Mouse (Mus musculus) limb, embryonic 15.5 days (tissue): ENCODE results near the gene Gm44790. TPM values are rescaled to one million over a fixed set of nuclear protein-coding genes. Genes with fewer than 3 reads are reported as not detected.
A peak's percentile ranks its signal among the peaks of the same experiment; 100 is the strongest.

Source experiments
- ATAC-seq: fragments of 200-750 bp; cut with Nextera tagmentation; 2 replicates; pipeline ENCODE4 v1.8.0; 2017; ENCODE audit warnings: low read depth, moderate TSS enrichment; ENCODE audit not compliant: insufficient number of reproducible peaks, low FRiP score, low TSS enrichment
- H3K27ac ChIP-seq: fragments of 300-500 bp; sonication (generic); 2 replicates; pipeline ENCODE4 v1.5.1; 2015; ENCODE audit warnings: moderate library complexity, mild to moderate bottlenecking, inconsistent platforms
- H3K27me3 ChIP-seq: fragments of 300-500 bp; sonication (generic); 2 replicates; pipeline ENCODE4 v1.6.1; 2015; ENCODE audit warnings: inconsistent platforms
- H3K36me3 ChIP-seq: fragments of 300-500 bp; sonication (generic); 2 replicates; pipeline ENCODE4 v1.6.1; 2015; ENCODE audit warnings: inconsistent platforms
- H3K4me1 ChIP-seq: fragments of 300-500 bp; sonication (generic); 2 replicates; pipeline ENCODE4 v1.6.1; 2015; ENCODE audit warnings: inconsistent platforms
- H3K4me2 ChIP-seq: fragments of 300-500 bp; sonication (generic); 2 replicates; pipeline ENCODE4 v1.6.1; 2015; ENCODE audit warnings: mild to moderate bottlenecking, inconsistent platforms
- H3K4me3 ChIP-seq: fragments of 300-500 bp; sonication (generic); 2 replicates; pipeline ENCODE4 v1.5.1; 2015; ENCODE audit warnings: mild to moderate bottlenecking, inconsistent platforms
- H3K9ac ChIP-seq: fragments of 300-500 bp; sonication (generic); 2 replicates; pipeline ENCODE4 v1.6.1; 2015; ENCODE audit warnings: inconsistent platforms
- H3K9me3 ChIP-seq: fragments of 300-500 bp; sonication (generic); 2 replicates; pipeline ENCODE4 v1.6.1; 2016; ENCODE audit warnings: inconsistent platforms
- WGBS: fragments of 180-500 bp; shearing (Covaris S2); methylation state at CpG from one replicate; pipeline ENCODE4 v1.1.7; 2015; 5-methylcytosine and 5-hydroxymethylcytosine counted together
- polyA plus RNA-seq: library from polyadenylated mRNA; unstranded; fragments of >200 nt; fragmentation: Nextera tagmentation; extraction: Ambion mirVana; gene quantifications from 2 replicates; pipeline ENCODE4 v1.2.1, GENCODE M21; 2015

Gm44790 gene
- polyA plus RNA-seq, 1 experiment from 2014 or later = 0.42 TPM

DNA sequence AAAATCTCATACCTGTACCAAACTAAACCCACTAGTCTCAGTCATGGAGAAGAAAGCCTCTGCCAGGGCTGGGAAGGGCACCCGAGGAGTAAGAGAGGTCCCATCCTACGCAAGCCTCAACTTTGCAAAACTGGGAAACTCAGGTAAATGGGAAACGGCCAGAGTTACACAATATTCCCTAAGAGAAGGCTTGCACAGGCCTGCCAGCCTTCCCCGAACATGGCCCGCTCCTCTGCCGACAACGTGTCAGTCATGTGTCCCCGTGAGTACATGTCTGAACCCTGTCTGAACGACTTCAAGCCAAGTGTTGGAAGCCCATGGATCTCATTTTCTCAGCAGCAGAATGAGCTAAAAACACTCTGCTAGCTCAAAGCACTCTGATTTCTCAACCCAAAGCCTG lies 31.4 kb upstream of the Gm44790 start:
- 70% methylated on average over 9 of the region's 9 CpGs for WGBS
- H3K36me3 ChIP-seq = peaks cover 25% of the 10 kb centered on the region
- 0 out of 2 replicates have a peak overlapping the region, but pooled peaks have one; percentile 96 for H3K4me3 ChIP-seq
- no peak for ATAC-seq
- H3K27me3 ChIP-seq = no peaks in the 10 kb centered on the region
- H3K27ac ChIP-seq = peak overlapping the region; percentile 43; the same call in 1 of the 2 replicates
- peak overlapping the region; percentile 70 for H3K4me2 ChIP-seq
- peaks cover 18% of the 10 kb centered on the region for H3K4me1 ChIP-seq
- no peaks in the 10 kb centered on the region for H3K9me3 ChIP-seq
- no peak overlapping the region for H3K9ac ChIP-seq

DNA sequence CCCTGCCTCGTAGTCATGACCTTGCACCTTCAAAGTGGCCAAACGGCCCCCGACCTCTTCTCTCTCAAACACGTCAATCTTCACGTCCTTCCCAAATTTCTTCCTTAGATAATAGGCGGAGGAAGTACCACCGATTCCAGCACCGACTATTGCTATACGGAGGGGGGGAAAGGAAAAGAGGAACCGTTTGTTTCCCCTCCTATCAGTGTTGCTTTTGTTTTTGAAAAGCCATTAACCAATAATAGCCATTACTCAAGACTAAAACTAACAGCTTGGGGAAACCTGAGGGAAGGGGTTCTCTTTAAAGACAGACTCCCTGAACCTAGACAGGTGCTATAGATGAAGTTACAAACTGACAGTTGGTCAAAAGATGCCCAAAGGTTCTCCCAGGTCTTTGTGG lies 30.5 kb upstream of the Gm44790 start:
- Histone ChIP-seq H3K36me3 (peaks cover 16% of the 10 kb centered on the region), H3K27me3 (no peaks in the 10 kb centered on the region), H3K9ac (peak overlapping the region; percentile 87), H3K4me1 (peaks cover 18% of the 10 kb centered on the region), H3K4me3 (peak overlapping the region; percentile 96), H3K4me2 (peak overlapping the region; percentile 70), H3K9me3 (no peaks in the 10 kb centered on the region), H3K27ac (peak overlapping the region; percentile 93)
- no peak for ATAC-seq
- WGBS = 40% methylated on average over 10 of the region's 10 CpGs

DNA sequence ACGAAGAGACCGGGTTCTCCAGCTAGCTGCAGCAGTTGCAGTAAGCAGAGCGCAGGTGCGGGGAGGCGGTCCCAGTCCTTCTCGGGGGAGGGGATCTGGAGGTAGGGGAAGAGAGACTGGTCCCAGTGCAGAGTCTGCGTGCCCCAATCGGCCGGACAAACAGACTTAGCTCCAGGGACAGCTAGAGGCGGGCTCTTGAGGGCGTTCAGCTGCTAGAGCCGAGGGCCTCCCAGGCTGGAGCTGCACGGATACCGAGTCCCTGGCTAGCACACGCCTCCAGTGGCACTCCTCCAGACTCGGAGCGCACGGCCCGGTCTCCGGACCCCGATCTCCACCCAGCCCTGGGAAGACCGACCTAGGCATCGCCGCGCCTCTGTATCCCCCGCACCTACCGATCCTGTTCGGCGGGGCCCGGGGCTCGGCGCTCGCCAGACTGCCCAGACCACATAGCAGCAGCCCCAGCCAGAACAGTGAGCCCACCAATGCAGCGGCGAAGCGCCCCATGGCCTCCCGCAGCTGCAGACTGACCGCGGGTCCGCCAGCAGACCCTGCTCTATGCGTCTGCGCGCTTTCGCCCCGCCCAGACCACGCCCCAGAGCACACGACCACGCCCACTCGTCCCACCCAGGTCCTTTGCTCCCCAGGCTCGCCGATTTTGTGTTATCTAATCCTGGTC lies 29.7 kb upstream of the Gm44790 start, which contains the start of gene Pcyox1:
Gene Pcyox1 (minus strand): TSS at position 574 of the 676 bp plus-strand sequence.
- H3K27ac ChIP-seq = peak within 1 kb of the TSS; percentile 93
- WGBS = under 1% methylated on average over 51 of the region's 51 CpGs
- peaks cover 18% of the 10 kb centered on the region for H3K4me1 ChIP-seq
- peak within 1 kb of the TSS; percentile 96 for H3K4me3 ChIP-seq
- peak within 1 kb of the TSS; percentile 70 for H3K4me2 ChIP-seq
- peaks cover 8% of the 10 kb centered on the region for H3K36me3 ChIP-seq
- H3K9me3 ChIP-seq = no peaks in the 10 kb centered on the region
- no peaks in the 10 kb centered on the region for H3K27me3 ChIP-seq
- H3K9ac ChIP-seq = peak within 1 kb of the TSS; percentile 87
- peak; percentile 91 for ATAC-seq

DNA sequence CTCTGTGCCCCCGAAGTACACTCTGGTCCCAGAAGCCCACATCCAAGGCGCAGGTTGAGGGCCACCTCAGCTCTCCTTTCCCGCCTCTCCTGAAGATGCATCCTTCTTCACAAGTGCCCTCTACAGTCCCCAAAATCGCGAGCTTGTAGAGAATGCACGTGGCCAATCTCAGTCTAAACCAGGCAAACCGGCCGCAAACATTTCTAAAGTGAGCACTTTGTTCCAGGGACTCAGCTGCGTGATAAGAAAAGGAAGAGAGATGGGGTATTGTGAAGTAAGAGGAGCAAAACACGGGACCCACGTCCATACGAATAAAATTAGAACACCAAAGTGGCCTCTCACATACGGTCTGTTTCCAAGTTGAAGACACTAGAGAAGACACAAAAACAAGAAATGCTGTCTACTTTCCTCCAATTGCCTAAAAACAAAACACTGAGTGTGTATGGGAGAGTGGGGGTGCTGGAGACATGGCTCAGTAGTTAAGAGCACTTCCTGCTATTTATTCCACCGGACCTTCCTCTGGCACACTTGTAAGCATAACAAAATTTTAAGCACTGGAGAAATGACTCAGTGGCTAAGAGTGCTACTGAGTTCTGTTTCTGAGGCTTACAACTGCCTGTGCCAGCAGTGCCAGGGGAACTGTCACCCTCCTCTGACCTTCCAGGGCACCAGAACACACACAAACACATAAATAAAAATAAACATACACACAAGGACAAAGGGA lies 29.0 kb upstream of the Gm44790 start:
- Histone ChIP-seq H3K4me1 (peaks cover 18% of the 10 kb centered on the region), H3K27me3 (no peaks in the 10 kb centered on the region), H3K36me3 (peaks cover 1% of the 10 kb centered on the region), H3K27ac (peak overlapping the region; percentile 93), H3K4me3 (peak overlapping the region; percentile 96), H3K4me2 (peak overlapping the region; percentile 70), H3K9ac (peak overlapping the region; percentile 87), H3K9me3 (no peaks in the 10 kb centered on the region)
- peak; percentile 53 for ATAC-seq
- 5% methylated on average over 14 of the region's 14 CpGs for WGBS

DNA sequence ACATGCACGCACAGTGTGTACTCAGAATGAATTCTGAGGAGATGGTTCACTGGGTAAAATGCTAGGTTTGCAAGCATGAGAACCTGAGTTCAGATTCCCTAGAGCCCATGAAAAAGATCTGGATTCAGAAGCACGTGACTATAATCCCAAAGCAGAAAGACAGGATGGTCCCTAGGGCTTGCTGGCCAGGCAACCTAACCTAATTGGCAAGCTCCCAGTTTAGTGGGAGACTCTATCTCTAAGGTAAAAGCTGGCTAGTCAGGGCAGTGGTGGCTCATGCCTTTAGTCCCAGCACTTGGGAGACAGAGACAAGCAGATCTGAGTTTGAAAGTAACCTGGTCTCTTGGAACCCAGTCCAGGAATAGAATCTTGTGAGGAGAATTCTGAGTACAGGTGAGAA lies 27.5 kb upstream of the Gm44790 start:
- Histone ChIP-seq H3K27me3 (no peaks in the 10 kb centered on the region), H3K4me3 (no peak overlapping the region), H3K4me2 (no peak overlapping the region), H3K4me1 (peaks cover 18% of the 10 kb centered on the region), H3K9me3 (no peaks in the 10 kb centered on the region), H3K36me3 (no peaks in the 10 kb centered on the region), H3K9ac (no peak overlapping the region), H3K27ac (no peak overlapping the region)
- 72% methylated on average over 2 of the region's 2 CpGs for WGBS
- no peak for ATAC-seq

DNA sequence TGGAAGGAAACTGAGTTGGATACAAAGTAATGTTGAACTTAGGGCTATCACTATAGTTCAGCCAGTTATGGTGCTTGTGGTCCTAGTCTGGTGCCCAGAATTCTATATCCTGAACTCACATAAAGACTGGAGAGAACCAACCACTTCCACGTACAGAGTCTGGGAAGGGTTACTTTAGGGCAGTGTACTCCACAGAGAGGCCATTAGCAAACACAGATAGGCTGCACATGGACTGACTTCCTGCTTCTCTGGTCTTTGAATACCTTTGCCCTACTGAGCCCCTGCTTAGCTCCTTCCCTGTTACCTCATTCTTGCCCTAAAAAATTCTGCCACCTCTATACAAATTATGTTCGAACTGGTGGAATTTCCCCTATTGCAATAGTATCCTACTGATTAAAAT lies 26.5 kb upstream of the Gm44790 start:
- ATAC-seq = no peak
- no peaks in the 10 kb centered on the region for H3K27me3 ChIP-seq
- H3K27ac ChIP-seq = no peak overlapping the region
- no peak overlapping the region for H3K4me2 ChIP-seq
- no peaks in the 10 kb centered on the region for H3K36me3 ChIP-seq
- peaks cover 18% of the 10 kb centered on the region for H3K4me1 ChIP-seq
- no peak overlapping the region for H3K4me3 ChIP-seq
- WGBS = 78% methylated on average over 2 of the region's 2 CpGs
- H3K9ac ChIP-seq = no peak overlapping the region
- no peaks in the 10 kb centered on the region for H3K9me3 ChIP-seq

DNA sequence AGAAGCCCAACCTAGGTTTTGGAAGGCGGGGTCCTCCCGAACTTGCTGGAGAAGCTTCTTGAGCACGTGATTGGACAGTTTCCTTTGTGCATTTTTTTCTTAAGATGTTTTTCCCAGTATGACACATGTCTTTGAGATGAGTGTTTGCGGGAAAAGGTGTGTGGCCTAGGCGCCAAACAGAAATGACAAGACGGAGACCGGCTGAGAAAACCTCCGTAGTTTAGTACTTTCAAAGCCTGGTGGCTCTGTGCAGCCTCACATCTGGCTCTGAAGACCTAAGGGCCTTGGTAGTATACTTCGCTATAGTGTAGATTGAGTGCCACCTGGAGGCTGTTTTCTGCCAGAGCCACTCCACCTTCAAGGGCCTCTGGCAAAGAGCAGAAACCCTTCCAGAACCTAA lies 25.5 kb upstream of the Gm44790 start:
- Histone ChIP-seq H3K27me3 (no peaks in the 10 kb centered on the region), H3K4me2 (peak overlapping the region; percentile 38), H3K4me3 (peak overlapping the region; percentile 31), H3K9ac (no peak overlapping the region), H3K36me3 (no peaks in the 10 kb centered on the region), H3K9me3 (no peaks in the 10 kb centered on the region), H3K4me1 (peaks cover 12% of the 10 kb centered on the region), H3K27ac (peak overlapping the region; percentile 60)
- ATAC-seq = no peak
- 2% methylated on average over 9 of the region's 9 CpGs for WGBS

DNA sequence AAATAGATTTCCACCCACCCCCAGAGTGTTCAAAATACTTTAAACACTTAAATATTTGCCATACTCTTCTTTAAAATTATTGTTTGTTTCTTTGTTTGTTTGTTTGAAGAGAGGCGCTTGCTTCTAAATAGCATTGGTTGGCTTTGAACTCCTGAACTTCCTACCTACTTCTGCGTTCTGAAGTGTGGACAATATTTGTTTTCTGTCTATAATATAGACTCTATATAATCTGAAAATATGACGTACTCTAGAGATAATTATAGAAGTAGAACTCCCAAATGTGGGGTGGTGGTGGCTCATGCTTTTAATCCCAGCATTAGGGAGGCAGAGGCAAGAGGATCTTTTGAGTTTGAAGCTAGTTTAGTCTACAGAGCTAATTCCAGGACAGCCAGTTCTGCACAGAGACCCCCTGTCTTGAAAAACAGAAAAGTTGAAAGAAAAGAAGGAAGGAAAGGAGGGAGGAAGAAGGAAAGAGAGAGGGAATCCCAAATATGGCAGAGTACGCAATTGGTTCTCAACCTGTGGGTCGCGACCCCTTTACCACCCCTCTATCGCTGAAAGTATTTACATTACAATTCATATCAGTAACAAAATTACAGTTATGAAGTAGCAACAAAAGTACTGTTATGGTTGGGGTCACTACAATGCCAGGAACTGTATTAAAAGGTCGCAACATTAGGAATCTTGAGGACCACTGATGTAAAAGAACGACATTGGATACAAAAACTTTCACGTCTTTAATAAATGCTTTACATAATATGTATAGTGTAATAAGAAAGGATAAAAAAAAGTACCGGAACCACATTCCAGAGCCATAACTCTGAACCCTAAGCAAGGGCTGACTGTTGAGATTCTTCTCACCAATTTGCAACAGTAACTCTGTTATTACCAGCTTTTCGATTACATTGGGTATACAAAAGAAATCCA lies 23.5 kb upstream of the Gm44790 start:
- Histone ChIP-seq H3K4me1 (peaks cover 8% of the 10 kb centered on the region; the same call in 1 of the 2 replicates), H3K27ac (peak overlapping the region; percentile 61), H3K4me3 (peak overlapping the region; percentile 76), H3K4me2 (peak overlapping the region; percentile 45), H3K9me3 (no peaks in the 10 kb centered on the region), H3K36me3 (peaks cover 6% of the 10 kb centered on the region; the same call in 1 of the 2 replicates), H3K27me3 (no peaks in the 10 kb centered on the region), H3K9ac (no peak overlapping the region)
- 33% methylated on average over 12 of the region's 12 CpGs for WGBS
- ATAC-seq = no peak

DNA sequence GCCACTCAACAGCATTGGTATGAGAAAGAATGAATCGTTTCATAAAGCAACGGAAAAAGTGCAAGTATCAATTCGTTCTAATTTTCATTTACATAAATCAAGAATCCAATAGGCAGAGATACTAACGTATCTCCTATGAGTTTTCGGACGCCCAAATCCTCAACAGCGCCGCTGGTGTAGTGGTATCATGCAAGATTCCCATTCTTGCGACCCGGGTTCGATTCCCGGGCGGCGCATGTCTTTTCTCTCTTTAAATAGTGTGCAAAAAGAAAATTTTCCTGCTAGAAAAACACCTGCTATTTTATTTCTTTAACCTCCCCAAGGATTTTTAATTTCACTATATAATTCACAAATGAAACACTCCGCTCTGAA lies 22.7 kb upstream of the Gm44790 start:
- H3K36me3 ChIP-seq = peaks cover 6% of the 10 kb centered on the region; the same call in 1 of the 2 replicates
- peaks cover 8% of the 10 kb centered on the region; the same call in 1 of the 2 replicates for H3K4me1 ChIP-seq
- peak; percentile 68; the same call in 1 of the 2 replicates for ATAC-seq
- peak overlapping the region; percentile 95; the same call in 1 of the 2 replicates for H3K9ac ChIP-seq
- peak overlapping the region; percentile 76 for H3K4me3 ChIP-seq
- peak overlapping the region; percentile 99 for H3K27ac ChIP-seq
- H3K4me2 ChIP-seq = peak overlapping the region; percentile 45
- no peaks in the 10 kb centered on the region for H3K9me3 ChIP-seq
- H3K27me3 ChIP-seq = no peaks in the 10 kb centered on the region
- under 1% methylated on average over 15 of the region's 15 CpGs for WGBS

DNA sequence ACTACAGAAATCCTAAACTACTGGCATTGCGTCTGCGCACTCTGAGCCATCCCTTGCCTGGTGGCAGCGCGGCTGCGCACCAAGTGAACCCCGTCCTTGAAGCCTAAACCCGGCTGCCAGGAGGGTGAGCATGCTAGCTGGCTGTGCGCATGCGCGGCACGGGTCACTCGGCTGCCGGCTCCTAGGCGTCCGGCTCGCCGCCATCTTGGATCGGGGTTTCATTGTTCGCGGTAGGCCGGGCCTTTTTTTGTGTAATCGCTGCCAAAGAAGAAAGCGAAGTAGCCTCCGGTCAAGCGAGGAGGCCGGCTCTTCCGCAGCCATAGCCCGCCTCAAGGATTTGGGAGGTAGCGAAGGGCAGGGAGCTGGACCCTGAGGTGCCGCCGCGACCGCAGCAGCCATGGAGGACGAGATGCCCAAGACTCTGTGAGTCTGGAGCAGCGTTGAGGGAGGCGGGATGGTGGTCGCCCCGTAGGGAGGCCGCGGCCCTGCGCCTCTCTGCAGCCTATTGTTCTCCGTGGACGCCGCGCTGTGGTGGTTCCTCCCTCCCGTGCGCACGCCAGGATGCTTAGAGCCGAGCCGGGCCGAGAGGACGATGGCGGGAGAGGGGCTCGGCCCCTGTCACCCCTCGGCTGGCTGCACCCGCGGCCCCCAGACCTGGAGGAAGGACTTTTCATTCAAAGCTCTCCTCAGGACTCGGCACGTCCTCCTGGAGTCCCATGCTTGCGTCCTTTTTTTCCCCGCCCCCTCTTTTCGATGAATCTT lies 22.2 kb upstream of the Gm44790 start, which contains the start of gene Tia1:
Gene Tia1 (plus strand): TSS at position 120 of the 762 bp plus-strand sequence.
- H3K27me3 ChIP-seq = no peaks in the 10 kb centered on the region
- peak within 1 kb of the TSS; percentile 76 for H3K4me3 ChIP-seq
- under 1% methylated on average over 59 of the region's 62 CpGs for WGBS
- peak within 1 kb of the TSS; percentile 95 for H3K9ac ChIP-seq
- H3K9me3 ChIP-seq = no peaks in the 10 kb centered on the region
- H3K4me1 ChIP-seq = peaks cover 8% of the 10 kb centered on the region; the same call in 1 of the 2 replicates
- H3K36me3 ChIP-seq = peaks cover 6% of the 10 kb centered on the region; the same call in 1 of the 2 replicates
- peak within 1 kb of the TSS; percentile 99 for H3K27ac ChIP-seq
- ATAC-seq = peak; percentile 95
- peak within 1 kb of the TSS; percentile 45 for H3K4me2 ChIP-seq
